Mouse (Mus musculus) neutrophil, adult 5-6 weeks (primary cell): Measurements from ENCODE around the gene Slc9a6. TPM values are rescaled to one million over a fixed set of nuclear protein-coding genes. Genes with fewer than 3 reads are reported as not detected.

Experiments
- ATAC-seq: fragments of 151-379, 151-347 bp; 2 replicates; pipeline ENCODE4 v1.8.0; 2017; ENCODE audit warnings: mild to moderate bottlenecking, moderate TSS enrichment; ENCODE audit not compliant: insufficient number of reproducible peaks, poor library complexity, low FRiP score, severe bottlenecking; ENCODE audit errors: extremely low read depth
- total RNA-seq: library from RNA; stranded (forward); fragments of 200-1000 nt; gene quantifications from 2 replicates; pipeline ENCODE4 v1.2.3, GENCODE M21; 2017

Gene Slc9a6
- total RNA-seq, 1 experiment from 2014 or later = 11.5 TPM

DNA sequence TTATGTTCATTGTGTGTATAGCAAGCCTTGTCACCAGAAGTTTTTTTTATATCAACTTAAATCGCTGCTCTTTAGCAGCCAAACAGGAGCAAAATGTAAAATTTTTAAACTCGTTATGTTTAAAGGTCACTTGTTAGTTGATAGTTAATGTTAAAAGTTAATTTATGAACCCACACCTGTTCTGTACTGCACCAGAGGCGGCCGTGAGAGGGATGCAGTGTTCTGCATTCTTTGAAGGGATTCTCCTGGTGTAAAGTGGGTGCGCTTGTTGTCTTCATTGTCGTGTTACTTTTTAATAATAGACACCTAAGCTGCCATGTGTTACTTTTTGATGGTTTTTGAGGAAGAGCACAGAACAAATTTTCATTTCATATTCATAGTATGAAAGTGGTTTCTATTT is 52.8 kb downstream of the Slc9a6 start:
- ATAC-seq = no peak

DNA sequence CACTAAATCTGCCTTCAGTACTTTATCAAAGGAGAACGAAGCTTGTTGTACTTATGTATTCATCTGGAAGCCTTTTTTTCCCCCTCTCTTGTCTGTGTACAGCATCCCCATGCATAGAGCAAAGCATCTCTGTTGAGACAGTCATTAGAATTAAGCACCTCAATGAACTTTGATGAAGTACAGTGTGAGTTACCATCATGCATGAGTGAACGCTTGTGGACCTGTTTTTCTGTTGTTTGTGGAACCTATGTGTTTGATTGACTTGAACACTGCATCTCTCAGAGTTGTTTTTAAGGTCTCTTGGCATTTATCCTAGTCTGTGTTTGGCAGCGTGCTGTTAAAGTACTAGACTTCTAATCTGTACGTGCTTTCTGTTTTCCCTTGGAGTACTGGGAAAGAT is 53.8 kb downstream of the Slc9a6 start:
- no peak for ATAC-seq

DNA sequence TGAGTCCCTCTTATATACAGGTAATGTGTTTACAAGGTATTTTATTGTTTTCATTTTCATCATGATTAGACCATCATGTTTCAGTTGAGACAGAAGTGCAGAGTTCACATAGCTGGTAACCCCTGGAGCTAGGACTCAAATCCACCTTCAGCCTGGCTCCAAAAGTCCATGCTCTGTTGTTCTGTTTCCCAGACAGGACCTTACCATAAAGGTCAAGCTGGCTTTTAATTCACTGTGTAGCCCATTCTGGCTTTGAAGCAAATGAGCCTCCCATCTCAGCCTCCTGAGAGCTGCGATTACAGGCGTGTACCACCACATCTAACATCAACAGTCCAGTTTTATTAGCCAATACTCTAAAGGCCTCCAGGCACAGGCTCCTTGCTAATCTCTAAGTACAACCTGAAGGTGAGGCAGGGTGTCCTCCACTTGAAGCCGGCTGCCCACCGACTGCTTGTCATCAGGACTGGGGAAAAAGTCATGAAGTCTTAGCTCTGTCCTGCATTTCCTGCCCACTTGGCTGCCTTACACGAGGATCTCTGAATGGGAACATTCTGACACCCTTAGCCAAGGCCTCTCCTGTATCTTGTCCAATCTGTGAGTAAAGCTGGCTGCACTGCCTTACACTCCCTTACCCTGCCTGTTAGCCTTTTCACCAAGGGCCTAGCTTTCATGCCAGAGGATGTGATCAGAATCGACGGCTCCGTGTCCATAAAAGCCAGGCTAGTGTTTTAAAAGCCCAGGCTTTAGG is 55.8 kb downstream of the Slc9a6 start:
- ATAC-seq = no peak

DNA sequence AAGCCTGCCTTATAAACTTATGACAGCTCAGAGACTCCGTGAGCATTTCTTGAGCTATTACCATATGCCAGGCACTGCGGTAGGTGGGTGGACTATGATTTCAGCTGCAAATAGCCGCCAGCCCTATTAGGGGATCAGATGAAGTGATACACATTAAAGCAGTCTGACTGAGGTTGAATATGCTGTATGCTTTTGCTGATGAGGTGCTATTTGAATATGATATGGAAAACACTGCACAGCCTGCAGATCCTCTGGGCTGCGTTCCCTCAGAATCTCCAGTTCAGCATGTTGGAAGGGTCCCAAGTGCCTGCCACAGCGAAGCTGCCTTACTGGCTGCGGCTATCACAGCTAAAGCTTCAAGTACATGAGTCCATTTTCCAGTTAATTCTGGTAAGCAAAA is 57.7 kb downstream of the Slc9a6 start:
- no peak for ATAC-seq

DNA sequence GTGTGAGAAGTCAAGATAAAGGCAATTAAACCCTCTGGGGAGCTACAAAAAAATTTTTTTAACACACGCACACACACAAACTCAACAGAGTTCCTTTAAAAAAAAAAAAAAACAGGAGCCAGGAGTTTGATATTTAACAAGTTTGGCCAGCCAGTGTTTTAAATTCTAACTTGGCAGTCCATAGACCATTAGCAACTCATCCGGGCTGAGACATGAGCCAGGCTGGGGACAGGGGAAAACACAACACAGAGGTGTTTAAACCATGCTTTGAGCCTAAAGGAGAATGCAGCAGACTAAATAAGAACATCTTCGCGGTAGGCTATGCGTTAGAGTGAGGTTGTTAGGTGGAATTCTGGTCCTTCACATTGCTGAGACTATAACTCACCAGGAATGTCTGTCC is 58.5 kb downstream of the Slc9a6 start:
- no peak for ATAC-seq

DNA sequence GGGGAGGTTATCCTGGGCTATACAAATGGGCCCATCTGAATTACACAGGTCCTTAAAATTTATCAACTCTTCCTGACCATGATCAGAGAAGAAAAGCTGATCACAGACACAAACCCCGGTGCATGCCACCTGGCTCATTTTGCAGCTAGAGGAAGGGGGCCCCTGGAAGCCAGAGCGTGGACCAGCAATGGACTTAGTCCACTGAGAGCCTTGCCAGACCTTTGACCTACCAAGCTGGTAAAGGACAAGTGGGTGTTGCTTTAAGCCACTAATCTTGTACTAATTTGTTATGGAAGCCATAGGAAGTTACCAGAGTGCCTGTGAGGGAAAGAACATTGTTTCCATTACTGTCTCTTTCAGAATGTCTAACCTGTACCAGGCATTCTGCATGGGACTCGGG is 58.9 kb downstream of the Slc9a6 start:
- no peak for ATAC-seq

DNA sequence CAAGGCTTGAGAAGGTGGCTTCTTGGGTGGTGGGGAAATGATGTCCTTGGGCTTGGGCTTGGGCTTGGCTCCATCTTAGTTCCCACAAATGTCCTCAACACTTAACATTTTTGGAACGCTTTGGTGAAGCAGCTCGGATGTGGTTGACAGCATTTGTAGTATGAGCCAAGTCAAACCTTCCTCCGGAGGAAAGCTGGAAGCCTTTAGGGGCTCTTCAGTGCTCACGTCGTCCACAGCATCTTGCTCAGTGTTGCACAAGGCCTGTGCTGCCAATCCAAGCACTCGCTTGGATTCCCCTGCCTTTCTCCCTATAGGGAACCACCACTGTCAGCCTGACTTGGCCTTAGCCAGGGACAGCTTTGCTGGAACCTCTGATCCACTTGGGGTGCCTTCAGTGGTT is 66.0 kb downstream of the Slc9a6 start:
- ATAC-seq = no peak

DNA sequence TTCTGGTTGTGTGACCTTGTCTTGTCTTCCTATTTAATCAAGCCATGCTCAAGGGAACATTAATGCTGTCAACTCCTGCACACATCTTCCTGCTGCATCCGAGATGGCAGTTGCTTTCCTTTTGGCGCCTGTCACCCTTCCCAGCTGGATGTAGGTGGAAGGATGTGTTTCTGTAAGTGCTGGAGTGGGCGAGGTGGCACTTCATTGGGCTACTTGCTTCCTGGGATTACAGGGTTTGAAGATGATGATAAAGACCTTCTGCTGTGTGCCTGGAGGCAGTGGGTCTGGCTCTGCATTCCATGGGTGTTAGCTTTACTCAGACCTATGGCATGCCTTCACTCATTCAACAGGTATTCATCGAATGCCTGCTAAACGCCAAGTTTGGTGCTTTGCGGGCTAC is 68.2 kb downstream of the Slc9a6 start:
- no peak for ATAC-seq

DNA sequence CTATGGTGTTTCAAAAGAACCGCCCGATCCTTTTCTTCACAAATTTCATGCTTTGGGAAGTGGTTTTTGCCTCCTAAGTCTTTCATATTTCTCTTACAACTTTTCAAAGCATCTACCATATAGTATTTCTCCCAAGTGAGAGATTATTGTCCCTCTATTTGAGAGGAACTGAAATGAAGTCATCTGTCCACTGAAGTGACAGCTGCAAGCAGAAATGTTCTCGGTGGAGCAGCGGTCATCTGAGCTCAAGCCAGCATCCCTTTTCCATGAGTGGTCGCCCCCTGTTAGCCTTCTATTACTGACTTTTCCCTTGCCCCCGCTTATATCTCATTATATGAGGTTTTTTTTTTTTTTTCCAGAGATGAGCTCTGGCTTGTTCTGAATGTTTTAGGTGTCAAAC is 69.5 kb downstream of the Slc9a6 start:
- ATAC-seq = no peak

DNA sequence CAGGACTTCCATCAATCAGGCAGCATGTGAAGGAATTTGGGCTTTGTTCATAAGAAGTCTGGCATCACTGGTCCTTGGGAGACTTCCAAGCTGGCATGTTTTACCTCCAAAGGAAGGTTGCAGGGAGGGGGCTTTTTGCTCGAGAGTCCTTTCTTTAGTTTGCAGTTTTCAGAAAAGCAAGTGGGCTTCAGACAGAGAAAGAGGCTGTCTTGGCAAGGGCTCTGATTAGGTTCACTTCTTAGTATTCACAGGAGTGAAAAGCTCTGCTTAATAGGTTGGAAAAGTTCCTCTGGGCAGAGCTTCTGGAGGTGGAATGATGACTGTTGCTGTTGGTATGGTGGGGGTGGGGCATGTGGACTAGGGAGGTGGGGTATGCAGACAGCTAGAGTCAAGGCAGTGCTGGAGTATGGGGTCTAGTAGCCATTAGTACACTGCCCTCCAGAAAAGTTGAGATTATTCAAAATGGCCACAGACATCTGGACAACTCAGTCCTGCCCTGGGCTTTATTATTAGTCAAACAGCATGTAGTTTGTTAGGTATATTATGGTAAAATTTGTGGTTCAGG is 72.7 kb downstream of the Slc9a6 start:
- ATAC-seq = no peak

DNA sequence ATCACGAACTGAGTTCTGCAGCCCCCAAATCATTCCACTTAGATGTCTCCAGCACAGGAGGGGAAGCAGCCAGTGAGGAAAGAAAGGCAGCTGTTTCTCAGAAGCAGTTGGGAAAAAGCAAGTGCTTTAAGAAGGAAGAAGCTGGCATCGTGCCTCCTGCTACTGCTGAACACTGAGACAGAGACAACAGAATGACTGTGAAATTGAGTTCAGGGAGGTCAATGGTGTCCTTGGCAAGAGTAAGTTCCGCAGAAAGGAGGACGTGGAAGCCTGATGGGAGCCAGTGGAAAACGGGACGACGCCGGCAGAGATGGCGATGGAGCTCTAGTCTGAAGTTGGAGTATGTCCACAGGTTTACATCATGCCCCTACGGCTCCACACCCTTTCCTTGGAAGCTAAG is 74.0 kb downstream of the Slc9a6 start:
- no peak for ATAC-seq

DNA sequence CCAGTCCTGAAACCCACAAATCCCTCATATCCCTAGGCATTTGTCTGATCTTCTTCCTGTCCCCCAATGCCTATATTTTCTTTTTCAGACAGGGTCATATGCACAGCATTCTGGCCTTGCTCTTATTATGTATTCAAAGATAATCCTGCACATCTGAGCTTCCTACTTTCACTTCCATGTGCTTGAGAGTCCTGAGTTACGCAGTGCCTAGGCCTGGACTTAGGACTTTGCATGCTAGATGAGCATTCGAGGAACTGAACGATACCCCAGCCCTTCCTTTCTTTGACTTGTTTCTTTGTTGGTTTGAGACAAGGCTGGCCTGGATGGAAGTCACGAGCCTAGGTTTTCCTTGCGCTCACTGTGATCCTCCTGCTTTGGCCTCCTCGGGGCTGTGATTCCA is 83.0 kb downstream of the Slc9a6 start:
- ATAC-seq = no peak

DNA sequence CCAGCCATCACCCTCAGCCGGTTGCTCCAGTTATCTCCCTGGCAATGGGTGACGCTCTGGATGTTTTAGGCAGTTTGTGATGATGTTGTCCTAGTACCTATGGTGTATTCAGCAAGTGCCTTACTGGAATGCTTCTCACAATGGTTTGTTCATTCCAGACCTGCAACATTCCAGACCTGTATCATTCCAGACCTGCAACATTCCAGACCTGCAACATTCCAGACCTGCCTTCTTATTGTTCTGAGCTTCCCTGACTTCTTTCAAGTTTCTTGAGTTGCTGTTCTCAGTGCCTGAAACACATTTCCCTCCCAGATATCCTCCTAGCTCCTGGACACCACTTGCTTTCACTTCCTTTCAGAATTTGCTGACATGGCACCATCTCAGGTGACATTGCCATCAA is 85.0 kb downstream of the Slc9a6 start:
- no peak for ATAC-seq

DNA sequence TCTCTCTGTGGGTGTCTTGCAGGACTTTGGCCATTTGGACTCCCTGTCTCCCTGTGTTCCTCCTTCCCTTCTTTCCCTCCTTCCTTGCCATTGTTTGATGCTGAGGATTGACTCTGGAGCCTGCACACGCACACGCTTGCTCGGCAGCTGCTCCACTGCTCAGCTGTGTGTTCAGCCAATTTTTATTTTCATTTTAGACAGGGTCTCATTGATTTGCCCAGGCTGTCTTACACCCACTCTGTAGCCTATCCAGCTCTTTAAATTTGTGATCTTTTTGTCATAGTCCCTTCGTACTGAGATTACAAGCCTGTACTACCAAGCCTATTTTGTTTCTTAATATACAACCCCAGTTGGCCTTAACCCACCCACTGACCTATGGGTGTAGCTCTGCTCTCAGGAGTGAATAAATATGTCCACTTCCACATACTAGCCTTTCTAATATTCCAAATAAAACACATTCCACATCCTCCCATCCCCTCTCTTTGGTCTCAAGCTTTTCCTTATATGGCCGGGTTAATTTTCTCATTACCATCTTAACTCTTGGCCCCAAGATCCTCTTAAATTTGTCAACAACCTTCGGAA is 87.7 kb downstream of the Slc9a6 start:
- no peak for ATAC-seq

DNA sequence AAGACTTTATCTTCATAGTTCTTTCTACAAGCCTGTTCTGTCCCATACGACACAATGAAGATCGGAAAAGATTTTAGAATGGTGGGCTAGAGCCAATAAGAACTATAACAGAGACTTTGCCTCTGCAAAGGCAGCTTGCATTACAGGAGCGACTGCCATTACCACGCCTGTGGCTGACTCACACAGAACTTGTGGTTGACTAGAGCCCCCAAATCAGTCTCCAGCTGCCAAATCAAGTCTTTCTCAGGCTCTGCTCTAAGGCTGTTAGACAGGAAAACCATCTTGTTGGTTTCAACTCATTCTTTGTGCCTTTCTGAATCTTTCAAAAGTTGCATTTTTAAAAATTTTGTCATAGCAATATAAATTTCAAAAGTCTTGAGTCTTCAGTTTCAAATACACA is 88.3 kb downstream of the Slc9a6 start:
- no peak for ATAC-seq

DNA sequence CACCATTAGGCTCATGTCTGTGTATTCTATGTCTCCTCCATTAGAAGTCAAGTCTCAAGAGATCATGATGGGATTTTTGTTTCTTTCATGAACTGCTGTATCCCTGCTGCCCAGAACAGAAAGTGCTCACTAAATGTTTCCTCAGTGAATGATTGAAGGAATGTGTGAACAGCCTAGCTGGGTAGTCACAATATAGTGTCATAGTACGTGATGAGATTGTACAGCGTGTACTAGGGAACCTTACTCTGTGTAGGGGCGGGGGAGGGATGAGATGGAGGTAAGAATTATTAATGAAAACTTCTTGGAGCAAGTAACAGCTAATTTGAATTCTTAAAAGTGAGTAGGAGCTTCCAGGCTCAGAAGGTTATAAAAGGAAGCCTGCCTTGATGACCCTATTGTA is 91.7 kb downstream of the Slc9a6 start:
- no peak for ATAC-seq

DNA sequence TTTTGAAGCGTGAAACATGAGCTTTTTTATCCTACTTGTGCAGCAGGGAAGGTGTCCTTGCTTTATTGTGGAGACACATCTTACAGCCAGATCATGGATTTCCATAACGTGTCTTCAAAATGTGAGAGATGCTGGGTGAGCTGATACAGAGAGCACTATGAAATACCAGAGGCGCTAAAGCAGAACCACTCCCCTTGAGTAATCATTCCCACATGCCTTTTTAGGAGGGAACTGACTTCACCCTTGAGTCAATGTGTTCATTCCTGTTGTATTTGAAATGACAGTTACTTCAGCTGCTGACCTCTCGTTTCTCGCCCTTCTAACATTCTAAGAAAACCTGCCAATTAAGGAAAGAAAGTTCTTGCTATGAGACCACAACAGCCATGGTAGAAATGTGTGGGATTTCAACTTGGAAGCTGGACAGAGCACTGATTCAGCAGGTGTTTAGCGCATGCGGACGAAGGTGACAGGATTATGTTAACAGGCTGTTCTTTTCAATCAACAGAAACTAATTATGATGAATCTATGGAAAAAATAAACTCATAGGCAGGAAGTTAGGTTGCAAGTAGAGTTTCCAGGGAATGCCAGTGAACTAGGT is 94.5 kb downstream of the Slc9a6 start:
- ATAC-seq = no peak

DNA sequence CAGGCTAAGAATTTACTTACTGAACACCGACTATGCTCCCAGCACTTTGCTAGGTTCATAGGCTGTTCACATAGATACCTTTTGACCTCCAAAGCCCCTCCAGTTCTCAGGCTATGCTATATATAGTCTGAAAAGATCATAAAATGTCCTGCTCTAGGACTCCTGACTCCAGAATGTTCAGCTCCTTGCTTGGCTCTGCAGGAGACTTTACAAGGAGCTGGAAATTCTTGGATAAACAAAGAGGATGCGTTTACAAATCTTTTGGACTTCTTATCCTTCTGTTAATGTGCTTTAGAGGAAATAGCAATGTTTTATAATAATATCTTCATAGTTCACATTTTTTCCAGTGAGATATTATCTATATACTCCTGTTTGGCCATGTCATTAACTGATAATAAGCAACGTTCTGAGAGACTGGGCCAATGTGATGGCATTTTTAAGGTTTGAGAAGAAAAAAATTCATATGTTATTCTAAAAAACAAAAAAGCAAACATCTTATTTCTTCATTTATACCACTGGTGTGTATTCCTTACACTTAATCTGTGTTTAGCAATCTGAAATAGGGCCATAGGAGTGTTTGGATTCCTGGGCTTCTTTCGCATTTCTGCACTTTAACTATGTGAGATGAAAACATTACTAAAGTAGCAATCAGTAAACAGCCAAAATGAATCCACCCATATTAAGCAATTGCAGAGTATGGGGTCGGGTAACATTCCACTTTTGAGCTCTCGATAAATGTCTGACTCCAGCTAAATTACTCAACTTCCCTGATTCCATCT is 99.2 kb downstream of the Slc9a6 start:
- ATAC-seq = no peak

DNA sequence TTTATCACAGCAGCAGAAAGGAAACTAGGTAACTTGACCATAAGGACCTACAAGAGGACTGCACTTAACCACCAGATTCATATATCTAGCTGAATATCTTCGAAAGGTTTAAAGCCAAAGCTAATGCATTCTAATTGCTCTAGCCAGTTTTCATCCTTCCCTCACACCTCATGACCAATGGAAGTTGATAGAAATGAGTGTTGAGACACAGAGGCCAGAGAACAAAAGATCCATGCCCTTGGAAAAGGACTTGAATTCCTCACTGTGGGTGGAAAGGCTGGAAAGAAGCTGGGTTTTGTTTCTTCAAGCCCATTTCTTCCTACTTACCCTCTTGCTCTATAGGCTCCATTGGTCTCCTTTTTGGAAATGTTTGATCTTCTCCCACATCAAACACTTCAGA is 101.0 kb downstream of the Slc9a6 start:
- ATAC-seq = no peak

DNA sequence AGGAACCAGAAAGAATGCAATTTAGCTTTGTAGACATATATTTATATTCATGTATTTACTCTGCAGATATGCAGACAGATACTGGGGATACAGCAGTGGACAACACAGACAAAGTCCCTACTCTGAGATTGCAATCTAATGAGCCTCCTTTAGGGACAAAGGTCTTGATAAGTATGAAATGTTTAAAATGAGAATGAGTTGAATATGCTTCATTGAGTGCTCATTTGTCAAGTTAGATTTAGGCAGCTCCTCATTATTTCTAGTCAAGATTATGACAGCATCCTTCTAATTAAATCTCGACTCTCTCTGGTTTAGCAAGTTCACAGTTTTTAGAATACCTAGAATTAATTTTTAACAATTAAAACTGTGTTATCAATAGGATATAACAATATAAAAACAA is 103.1 kb downstream of the Slc9a6 start:
- ATAC-seq = no peak
